Mouse (Mus musculus): ENCODE data around the gene Map3k12.

- TF ChIP-seq CTCF (conservative IDR thresholded peaks at IDR 0.05; ENCODE audit: low read length): no peak; the same call in 1 of the 2 replicates
- no peak for TF ChIP-seq NANOG (IDR thresholded peaks at IDR 0.05; ENCODE audit: borderline replicate concordance, low read length)
These were observed 48.0 kb downstream of the Map3k12 start for GRCm38 (mm10) chr15:102468675-102469370.

Data from E14TG2a.4 (cell line).